Mouse (Mus musculus) ES-Bruce4 (cell line): ENCODE data around the gene Hspb9. TPM values are rescaled to one million over a fixed set of nuclear protein-coding genes. Genes with fewer than 3 reads are reported as not detected.

Experiments
- H3K27ac ChIP-seq: 2 replicates; pipeline ENCODE4 v1.5.1; 2012; ENCODE audit warnings: low read length, inconsistent platforms; ENCODE audit not compliant: insufficient read depth
- H3K27me3 ChIP-seq: 2 replicates; pipeline ENCODE4 v1.6.1; 2012; ENCODE audit warnings: mild to moderate bottlenecking, low read length, inconsistent platforms; ENCODE audit not compliant: control insufficient read depth, poor library complexity, insufficient read depth, severe bottlenecking
- H3K36me3 ChIP-seq: 2 replicates; pipeline ENCODE4 v1.6.1; 2012; ENCODE audit warnings: inconsistent platforms, mild to moderate bottlenecking, low read length, moderate library complexity; ENCODE audit not compliant: control insufficient read depth, poor library complexity, insufficient read depth, severe bottlenecking
- H3K4me1 ChIP-seq: one replicate; pipeline ENCODE4 v1.8.1; 2011; ENCODE audit warnings: low read length; ENCODE audit not compliant: control insufficient read depth, insufficient read depth
- H3K4me3 ChIP-seq: 2 replicates; pipeline ENCODE4 v1.5.1; 2011; ENCODE audit warnings: low read depth, mild to moderate bottlenecking, low read length
- H3K9ac ChIP-seq: 2 replicates; pipeline ENCODE4 v1.6.1; 2012; ENCODE audit warnings: low read depth, mild to moderate bottlenecking, inconsistent platforms; ENCODE audit not compliant: poor library complexity, severe bottlenecking
- H3K9me3 ChIP-seq: replicated peaks from 2 replicates; pipeline ENCODE4 v1.6.1; 2012; ENCODE audit warnings: mild to moderate bottlenecking, low read length, inconsistent platforms; ENCODE audit not compliant: control insufficient read depth, poor library complexity, insufficient read depth, severe bottlenecking
- CTCF ChIP-seq: IDR thresholded peaks from one replicate; pipeline ENCODE4 v1.8.1; 2011; ENCODE audit warnings: low read depth, low read length
- EP300 ChIP-seq: IDR thresholded peaks from 2 replicates; pipeline ENCODE4 v1.6.1; 2011; ENCODE audit warnings: low read depth, low read length; ENCODE audit not compliant: insufficient read depth
- POLR2A ChIP-seq: IDR thresholded peaks from one replicate; pipeline ENCODE4 v1.8.1; 2011; ENCODE audit warnings: low read length; ENCODE audit not compliant: insufficient read depth
- polyA plus RNA-seq: library from polyadenylated mRNA; stranded (reverse); fragments of >200 nt; gene quantifications from 2 replicates; pipeline ENCODE4 v1.2.4, GENCODE M21; 2011; ENCODE audit warnings: low read depth; ENCODE audit not compliant: missing spikeins, insufficient read depth, insufficient read length

Hspb9 gene
- polyA plus RNA-seq, 1 experiment, result not detected

DNA sequence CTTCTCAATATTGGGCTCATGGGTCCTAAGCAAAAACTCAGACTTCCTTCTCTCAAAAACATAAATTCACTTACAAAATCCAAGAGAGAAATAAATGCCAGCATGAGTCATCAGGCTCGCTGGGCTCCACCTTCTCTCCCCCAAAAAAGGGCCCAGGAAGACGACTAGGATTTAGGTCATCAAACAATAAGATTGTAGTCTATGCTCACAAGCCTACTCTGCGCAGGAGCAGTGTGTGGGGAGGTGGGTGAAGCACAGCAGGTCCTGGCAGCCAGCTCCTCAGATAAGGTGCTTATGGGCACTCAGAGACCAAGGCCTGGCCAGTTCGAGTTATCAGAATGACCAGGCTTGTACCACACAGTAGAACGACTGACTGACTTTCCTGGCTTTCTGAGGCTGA is 6.7 kb downstream of the Hspb9 start:
- peaks cover 11% of the 10 kb centered on the region for H3K36me3 ChIP-seq
- TF ChIP-seq CTCF, result no peak
- TF ChIP-seq POLR2A, result no peak
- TF ChIP-seq EP300, result no peak
- peaks cover 7% of the 10 kb centered on the region for H3K4me1 ChIP-seq
- no peaks in the 10 kb centered on the region for H3K9me3 ChIP-seq
- no peak overlapping the region for H3K27ac ChIP-seq
- no peak overlapping the region for H3K4me3 ChIP-seq
- H3K9ac ChIP-seq, result no peak overlapping the region
- no peaks in the 10 kb centered on the region for H3K27me3 ChIP-seq

- Histone ChIP-seq H3K36me3 (peaks cover 3% of the 10 kb centered on the region), H3K4me3 (no peak overlapping the region), H3K9me3 (no peaks in the 10 kb centered on the region), H3K4me1 (peaks cover 7% of the 10 kb centered on the region), H3K27ac (no peak overlapping the region), H3K9ac (no peak overlapping the region), H3K27me3 (no peaks in the 10 kb centered on the region)
- no peak for TF ChIP-seq POLR2A
- no peak for TF ChIP-seq CTCF
These were observed 7.6 kb downstream of the Hspb9 start for GRCm38 (mm10) chr11:100721254-100721653.

- Histone ChIP-seq H3K36me3 (peaks cover 3% of the 10 kb centered on the region; the same call in 1 of the 2 replicates), H3K27ac (0 out of 2 replicates have a peak overlapping the region, but pooled peaks have one; percentile 3), H3K4me1 (peaks cover 7% of the 10 kb centered on the region), H3K4me3 (no peak overlapping the region), H3K9me3 (no peaks in the 10 kb centered on the region), H3K9ac (no peak overlapping the region), H3K27me3 (no peaks in the 10 kb centered on the region)
- TF ChIP-seq POLR2A (no peak), CTCF (no peak), EP300 (no peak)
These were observed 8.3 kb downstream of the Hspb9 start for GRCm38 (mm10) chr11:100721776-100722492.

- Histone ChIP-seq H3K27ac (0 out of 2 replicates have a peak overlapping the region, but pooled peaks have one; percentile 3), H3K27me3 (no peaks in the 10 kb centered on the region), H3K4me3 (no peak overlapping the region), H3K36me3 (peaks cover under 1% of the 10 kb centered on the region; the same call in 1 of the 2 replicates), H3K9me3 (no peaks in the 10 kb centered on the region), H3K9ac (no peak overlapping the region), H3K4me1 (peaks cover 7% of the 10 kb centered on the region)
- TF ChIP-seq EP300, result no peak
- no peak for TF ChIP-seq CTCF
- TF ChIP-seq POLR2A, result no peak
These were observed 8.9 kb downstream of the Hspb9 start for GRCm38 (mm10) chr11:100722493-100723028.

DNA sequence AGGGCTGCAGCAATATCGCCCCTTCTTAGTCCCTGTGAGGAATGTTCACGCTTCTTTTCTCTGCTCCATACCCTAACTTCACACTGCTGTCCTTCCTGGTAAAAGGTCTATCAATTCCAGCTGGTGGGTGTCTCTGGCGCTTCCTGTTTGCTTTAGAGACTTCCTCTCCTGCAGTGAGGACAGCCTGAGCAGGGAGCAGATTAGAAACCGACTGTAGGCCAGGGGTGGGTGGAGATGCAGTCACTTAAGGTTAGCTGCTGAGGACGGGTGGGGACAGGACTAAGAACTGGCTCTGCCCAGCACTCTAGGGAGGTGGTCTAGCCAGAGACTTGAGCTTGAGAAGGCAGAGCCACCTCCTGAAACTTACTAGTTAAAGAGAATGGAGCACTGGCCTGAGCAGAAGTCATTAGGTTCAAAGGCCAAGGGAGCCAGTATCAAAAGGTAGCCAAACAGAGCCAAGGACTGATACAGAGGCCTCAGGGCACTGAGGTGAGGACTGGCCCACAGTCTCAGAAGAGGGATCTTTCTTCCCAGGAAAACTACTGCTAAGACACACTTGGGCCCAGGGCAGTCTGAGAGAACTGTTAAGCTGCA is 11.4 kb downstream of the Hspb9 start:
- Histone ChIP-seq H3K4me1 (peaks cover 3% of the 10 kb centered on the region), H3K27me3 (no peaks in the 10 kb centered on the region), H3K4me3 (no peak overlapping the region), H3K9me3 (no peaks in the 10 kb centered on the region), H3K27ac (peak overlapping the region; percentile 13; the same call in 1 of the 2 replicates), H3K9ac (no peak overlapping the region), H3K36me3 (peaks cover 2% of the 10 kb centered on the region; the same call in 1 of the 2 replicates)
- no peak for TF ChIP-seq CTCF
- TF ChIP-seq EP300, result no peak
- no peak for TF ChIP-seq POLR2A

DNA sequence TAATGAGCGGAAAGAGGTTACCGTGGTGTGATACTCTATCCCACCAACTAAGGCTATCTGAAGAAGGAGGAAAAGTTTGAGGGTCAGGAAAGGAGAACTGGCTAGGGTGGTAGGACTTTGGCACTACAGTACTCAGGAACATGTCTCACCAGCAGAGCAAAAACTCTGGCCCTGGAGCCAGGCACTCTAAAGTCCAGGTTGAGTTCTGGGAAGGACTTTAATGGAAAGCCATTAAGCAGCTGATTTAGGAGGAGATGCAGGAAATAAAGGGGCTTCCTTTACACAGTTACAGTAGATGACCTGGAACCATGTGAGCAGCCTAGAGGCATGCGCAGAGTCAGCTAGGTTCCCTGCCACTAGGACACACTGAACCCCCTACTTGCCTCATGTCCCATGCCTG is 13.6 kb downstream of the Hspb9 start:
- peaks cover 3% of the 10 kb centered on the region for H3K4me1 ChIP-seq
- no peak overlapping the region for H3K27ac ChIP-seq
- H3K36me3 ChIP-seq, result peaks cover 2% of the 10 kb centered on the region; the same call in 1 of the 2 replicates
- TF ChIP-seq CTCF (no peak), POLR2A (no peak), EP300 (no peak)
- no peak overlapping the region for H3K4me3 ChIP-seq
- no peaks in the 10 kb centered on the region for H3K27me3 ChIP-seq
- H3K9me3 ChIP-seq, result no peaks in the 10 kb centered on the region
- no peak overlapping the region for H3K9ac ChIP-seq
